Mouse (Mus musculus) ES-E14 (cell line): ENCODE results near the gene Fam189a1.

Source experiments
- HCFC1 ChIP-seq: IDR thresholded peaks from 2 replicates; pipeline ENCODE4 v1.6.1; 2012; ENCODE audit warnings: low read length, inconsistent platforms, borderline replicate concordance; ENCODE audit not compliant: insufficient read depth
- ZC3H11A ChIP-seq: IDR thresholded peaks from 2 replicates; pipeline ENCODE4 v1.6.1; 2012; ENCODE audit warnings: low read depth, mild to moderate bottlenecking, inconsistent platforms, low read length, borderline replicate concordance

GRCm38 (mm10) chr7:64776708-64777489, 379.5 kb downstream of the Fam189a1 start:
- TF ChIP-seq HCFC1 (no peak), ZC3H11A (no peak)
